Mouse (Mus musculus) embryonic facial prominence, embryonic 15.5 days (tissue): ENCODE results near the gene Aqp7. TPM values are rescaled to one million over a fixed set of nuclear protein-coding genes. Genes with fewer than 3 reads are reported as not detected.

Source experiments
- ATAC-seq: fragments of 200-750 bp; cut with Nextera tagmentation; 2 replicates; pipeline ENCODE4 v1.8.0; 2017; ENCODE audit warnings: low read depth, moderate TSS enrichment; ENCODE audit not compliant: insufficient number of reproducible peaks, low FRiP score, low TSS enrichment
- H3K27ac ChIP-seq: fragments of 300-500 bp; sonication (generic); replicated peaks from 2 replicates; pipeline ENCODE4 v1.5.1; 2015; ENCODE audit warnings: mild to moderate bottlenecking, inconsistent platforms
- H3K27me3 ChIP-seq: fragments of 300-500 bp; sonication (generic); 2 replicates; pipeline ENCODE4 v1.6.1; 2015; ENCODE audit warnings: inconsistent platforms
- H3K36me3 ChIP-seq: fragments of 300-500 bp; sonication (generic); 2 replicates; pipeline ENCODE4 v1.6.1; 2015; ENCODE audit warnings: mild to moderate bottlenecking, inconsistent platforms
- H3K4me1 ChIP-seq: fragments of 300-500 bp; sonication (generic); 2 replicates; pipeline ENCODE4 v1.6.1; 2015; ENCODE audit warnings: inconsistent platforms
- H3K4me2 ChIP-seq: fragments of 300-500 bp; sonication (generic); replicated peaks from 2 replicates; pipeline ENCODE4 v1.6.1; 2015; ENCODE audit warnings: mild to moderate bottlenecking, inconsistent platforms
- H3K4me3 ChIP-seq: fragments of 300-500 bp; sonication (generic); replicated peaks from 2 replicates; pipeline ENCODE4 v1.5.1; 2015; ENCODE audit warnings: mild to moderate bottlenecking, inconsistent platforms
- H3K9ac ChIP-seq: fragments of 300-500 bp; sonication (generic); 2 replicates; pipeline ENCODE4 v1.6.1; 2015; ENCODE audit warnings: inconsistent platforms
- H3K9me3 ChIP-seq: fragments of 300-500 bp; sonication (generic); replicated peaks from 2 replicates; pipeline ENCODE4 v1.6.1; 2016; ENCODE audit warnings: inconsistent platforms
- WGBS: fragments of 180-500 bp; shearing (Covaris S2); methylation state at CpG from one replicate; pipeline ENCODE4 v1.1.7; 2015; 5-methylcytosine and 5-hydroxymethylcytosine counted together
- polyA plus RNA-seq: library from polyadenylated mRNA; unstranded; fragments of >200 nt; fragmentation: Nextera tagmentation; extraction: Ambion mirVana; gene quantifications from 2 replicates; pipeline ENCODE4 v1.2.1, GENCODE M21; 2015

Gene Aqp7
- polyA plus RNA-seq: 0.27 and 0.30 TPM in 2 replicates

GRCm38 (mm10) chr4:41047524-41048271 is at the start of gene Aqp7:
Gene Aqp7 (minus strand): TSS chr4:41048139.
- Histone ChIP-seq H3K4me2 (no peak within 1 kb of the TSS), H3K4me3 (no peak within 1 kb of the TSS), H3K36me3 (no peaks in the 10 kb centered on the region), H3K4me1 (peaks cover 5% of the 10 kb centered on the region), H3K27ac (no peak within 1 kb of the TSS), H3K27me3 (no peaks in the 10 kb centered on the region), H3K9ac (no peak within 1 kb of the TSS), H3K9me3 (no peaks in the 10 kb centered on the region)
- no peak for ATAC-seq
- WGBS: 17% methylated on average over 9 of the region's 9 CpGs

DNA sequence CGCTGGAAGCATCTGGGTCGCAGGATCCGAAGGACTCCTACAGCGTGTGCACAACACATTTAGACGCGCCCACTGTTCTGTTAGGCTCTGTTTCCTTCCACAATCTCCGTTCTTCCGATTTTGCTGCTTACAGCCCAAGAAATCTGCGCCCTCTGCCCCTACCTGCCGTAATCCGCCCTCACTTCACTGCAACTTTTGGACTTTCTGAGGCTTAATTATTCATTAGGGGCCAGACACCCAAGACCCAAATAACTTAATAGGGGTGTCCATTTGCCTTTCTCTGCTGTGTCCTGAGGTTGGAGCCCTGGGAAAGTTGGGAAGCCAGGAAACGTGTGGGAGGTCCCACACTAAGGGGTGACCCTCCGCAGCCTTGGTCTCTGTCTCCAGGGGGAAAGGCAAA is 49.4 kb upstream of the Aqp7 start:
- Histone ChIP-seq H3K4me3 (peak overlapping the region; percentile 46), H3K27me3 (peaks cover 19% of the 10 kb centered on the region; the same call in 1 of the 2 replicates), H3K9me3 (no peaks in the 10 kb centered on the region), H3K4me2 (peak overlapping the region; percentile 90), H3K9ac (0 out of 2 replicates have a peak overlapping the region, but pooled peaks have one; percentile 23), H3K4me1 (peaks cover 20% of the 10 kb centered on the region), H3K27ac (peak overlapping the region; percentile 60; the same call in 1 of the 2 replicates), H3K36me3 (no peaks in the 10 kb centered on the region)
- WGBS: 34% methylated on average over 13 of the region's 13 CpGs
- no peak for ATAC-seq

GRCm38 (mm10) chr4:41096794-41097193 is 48.9 kb upstream of the Aqp7 start:
- Histone ChIP-seq H3K4me3 (peak overlapping the region; percentile 46), H3K9me3 (no peaks in the 10 kb centered on the region), H3K27ac (peak overlapping the region; percentile 60), H3K9ac (no peak overlapping the region), H3K27me3 (peaks cover 19% of the 10 kb centered on the region; the same call in 1 of the 2 replicates), H3K4me2 (peak overlapping the region; percentile 90), H3K36me3 (no peaks in the 10 kb centered on the region), H3K4me1 (peaks cover 20% of the 10 kb centered on the region)
- whole genome bisulfite sequencing: 70% methylated on average over 5 of the region's 5 CpGs
- no peak for ATAC-seq

- no peak for ATAC-seq
- H3K4me3 ChIP-seq: peak overlapping the region; percentile 46
- H3K27ac ChIP-seq: peak overlapping the region; percentile 60
- H3K9me3 ChIP-seq: no peaks in the 10 kb centered on the region
- whole genome bisulfite sequencing: 39% methylated on average over 8 of the region's 8 CpGs
- no peak overlapping the region for H3K9ac ChIP-seq
- peak overlapping the region; percentile 90 for H3K4me2 ChIP-seq
- H3K27me3 ChIP-seq: peaks cover 19% of the 10 kb centered on the region; the same call in 1 of the 2 replicates
- no peaks in the 10 kb centered on the region for H3K36me3 ChIP-seq
- H3K4me1 ChIP-seq: peaks cover 26% of the 10 kb centered on the region
Observed at GRCm38 (mm10) chr4:41096169-41096568, 48.2 kb upstream of the Aqp7 start.

GRCm38 (mm10) chr4:41094361-41094760 is 46.4 kb upstream of the Aqp7 start:
- Histone ChIP-seq H3K4me2 (no peak overlapping the region), H3K36me3 (no peaks in the 10 kb centered on the region), H3K27ac (peak overlapping the region; percentile 60), H3K4me3 (no peak overlapping the region), H3K9ac (no peak overlapping the region), H3K27me3 (peaks cover 19% of the 10 kb centered on the region; the same call in 1 of the 2 replicates), H3K4me1 (peaks cover 36% of the 10 kb centered on the region), H3K9me3 (no peaks in the 10 kb centered on the region)
- no peak for ATAC-seq
- 51% methylated on average over 9 of the region's 9 CpGs for WGBS

GRCm38 (mm10) chr4:41092958-41093357 is 45.0 kb upstream of the Aqp7 start:
- Histone ChIP-seq H3K4me2 (no peak overlapping the region), H3K27me3 (peaks cover 13% of the 10 kb centered on the region; the same call in 1 of the 2 replicates), H3K4me1 (peaks cover 29% of the 10 kb centered on the region), H3K27ac (no peak overlapping the region), H3K9me3 (no peaks in the 10 kb centered on the region), H3K4me3 (no peak overlapping the region), H3K36me3 (no peaks in the 10 kb centered on the region), H3K9ac (no peak overlapping the region)
- 22% methylated on average over 1 of the region's 1 CpGs for WGBS
- ATAC-seq: no peak

DNA sequence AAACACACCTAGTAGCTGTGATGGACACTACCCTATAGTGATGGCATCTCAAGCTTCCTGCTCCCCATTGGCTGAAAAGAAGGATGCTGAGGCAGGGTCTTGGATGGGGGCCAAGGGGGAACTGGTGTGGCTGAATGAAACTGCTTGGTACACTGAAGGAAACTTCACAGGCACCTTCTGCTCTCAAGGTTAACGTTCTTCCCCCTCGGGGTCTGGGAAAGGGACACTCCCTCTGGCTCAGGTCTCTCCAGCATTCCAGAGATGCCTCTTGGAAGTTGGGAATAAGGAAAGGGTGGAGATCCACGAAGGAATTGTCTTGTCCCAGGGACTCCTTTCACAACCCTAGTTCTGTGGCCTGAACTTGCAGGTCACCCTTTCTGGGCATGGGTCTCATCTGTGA is 43.5 kb upstream of the Aqp7 start:
- no peak overlapping the region for H3K27ac ChIP-seq
- H3K9ac ChIP-seq: no peak overlapping the region
- no peak overlapping the region for H3K4me3 ChIP-seq
- H3K36me3 ChIP-seq: no peaks in the 10 kb centered on the region
- ATAC-seq: no peak
- peaks cover 22% of the 10 kb centered on the region for H3K4me1 ChIP-seq
- WGBS: 27% methylated on average over 3 of the region's 3 CpGs
- no peaks in the 10 kb centered on the region for H3K9me3 ChIP-seq
- no peaks in the 10 kb centered on the region; the same call in 1 of the 2 replicates for H3K27me3 ChIP-seq
- no peak overlapping the region for H3K4me2 ChIP-seq

DNA sequence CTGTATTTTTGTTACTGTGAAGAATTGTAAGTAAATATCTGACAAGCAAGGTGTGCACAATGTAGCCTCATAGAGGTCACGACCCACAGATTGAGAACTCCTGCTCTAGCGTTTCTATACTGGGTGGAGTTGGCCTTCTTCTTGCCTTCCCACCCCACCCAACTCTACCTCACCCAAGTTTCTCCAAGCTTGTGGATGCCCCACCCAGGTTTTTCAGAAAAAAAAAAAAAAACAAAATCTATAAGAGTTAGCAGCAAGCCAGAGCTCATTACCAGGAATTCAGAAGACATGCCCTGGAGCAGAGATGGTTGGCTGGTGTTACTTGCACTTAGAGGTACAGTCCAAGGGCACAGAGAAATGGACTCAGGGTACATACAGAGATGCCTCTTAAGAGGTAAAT is 41.8 kb upstream of the Aqp7 start:
- no peaks in the 10 kb centered on the region for H3K9me3 ChIP-seq

GRCm38 (mm10) chr4:41089189-41089588 is 41.2 kb upstream of the Aqp7 start:
- ATAC-seq: no peak
- Histone ChIP-seq H3K4me1 (peaks cover 16% of the 10 kb centered on the region), H3K27ac (0 out of 2 replicates have a peak overlapping the region, but pooled peaks have one; percentile 34), H3K9me3 (no peaks in the 10 kb centered on the region), H3K4me3 (no peak overlapping the region), H3K4me2 (no peak overlapping the region), H3K36me3 (no peaks in the 10 kb centered on the region), H3K9ac (no peak overlapping the region), H3K27me3 (no peaks in the 10 kb centered on the region)
- 65% methylated on average over 4 of the region's 4 CpGs for WGBS

More for the DNA sequence above, 41.8 kb upstream of the Aqp7 start:
- H3K4me2 ChIP-seq: no peak overlapping the region
- H3K9ac ChIP-seq: no peak overlapping the region
- no peak overlapping the region for H3K4me3 ChIP-seq
- no peak for ATAC-seq
- H3K27me3 ChIP-seq: no peaks in the 10 kb centered on the region
- WGBS: 50% methylated on average over 2 of the region's 2 CpGs
- H3K36me3 ChIP-seq: no peaks in the 10 kb centered on the region
- peaks cover 16% of the 10 kb centered on the region for H3K4me1 ChIP-seq
- peak overlapping the region; percentile 65 for H3K27ac ChIP-seq

- no peaks in the 10 kb centered on the region for H3K9me3 ChIP-seq
- H3K4me3 ChIP-seq: no peak overlapping the region
- H3K4me2 ChIP-seq: no peak overlapping the region
- H3K27ac ChIP-seq: no peak overlapping the region
- no peak for ATAC-seq
- WGBS: 86% methylated on average over 16 of the region's 16 CpGs
- H3K27me3 ChIP-seq: no peaks in the 10 kb centered on the region
- peaks cover 16% of the 10 kb centered on the region for H3K4me1 ChIP-seq
- H3K36me3 ChIP-seq: no peaks in the 10 kb centered on the region
- H3K9ac ChIP-seq: no peak overlapping the region
Observed at GRCm38 (mm10) chr4:41087459-41088298, 39.7 kb upstream of the Aqp7 start.

DNA sequence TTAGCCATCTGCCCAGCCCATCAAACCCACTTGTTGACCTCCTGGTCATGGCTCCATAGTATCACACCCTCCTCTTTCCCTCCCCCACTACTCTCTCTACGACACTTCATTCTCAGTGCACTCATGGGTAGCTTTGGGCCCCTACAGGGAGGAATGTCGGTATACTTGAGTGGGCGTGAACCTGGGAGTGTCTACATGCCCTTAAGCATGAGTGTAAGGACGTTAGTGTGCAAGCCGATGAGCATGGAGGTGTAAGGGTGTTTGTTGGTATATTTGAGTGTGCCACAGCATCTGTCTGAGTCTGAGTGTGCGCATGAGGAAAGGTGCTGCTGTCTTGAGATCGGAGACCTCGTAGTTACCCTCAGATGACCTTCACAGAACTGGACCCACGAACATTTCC is 39.0 kb upstream of the Aqp7 start:
- no peak overlapping the region for H3K9ac ChIP-seq
- no peak overlapping the region for H3K4me2 ChIP-seq
- H3K4me1 ChIP-seq: peaks cover 16% of the 10 kb centered on the region
- no peak overlapping the region for H3K4me3 ChIP-seq
- no peak overlapping the region for H3K27ac ChIP-seq
- no peaks in the 10 kb centered on the region for H3K27me3 ChIP-seq
- no peak for ATAC-seq
- no peaks in the 10 kb centered on the region for H3K9me3 ChIP-seq
- WGBS: 73% methylated on average over 9 of the region's 9 CpGs
- no peaks in the 10 kb centered on the region for H3K36me3 ChIP-seq
